Mouse (Mus musculus) lung, postnatal 0 days (tissue): ENCODE results near the gene Zfp750. TPM values are rescaled to one million over a fixed set of nuclear protein-coding genes. Genes with fewer than 3 reads are reported as not detected.

ENCODE experiments used
- ATAC-seq: fragments of 200-750 bp; cut with Nextera tagmentation; 2 replicates; pipeline ENCODE4 v1.8.0; 2017; ENCODE audit warnings: moderate library complexity
- DNase-seq: peaks from one replicate; pipeline ENCODE4 v3.0.0-alpha.2; 2016; ENCODE audit warnings: low spot score
- H3K27ac ChIP-seq: fragments of 300-500 bp; sonication (generic); 2 replicates; pipeline ENCODE4 v1.5.1; 2014; ENCODE audit warnings: antibody characterized with exemption, mild to moderate bottlenecking, low read length, mixed read lengths
- H3K27me3 ChIP-seq: fragments of 300-500 bp; sonication (generic); replicated peaks from 2 replicates; pipeline ENCODE4 v1.6.1; 2014; ENCODE audit warnings: low read length, mixed read lengths; ENCODE audit not compliant: insufficient read depth
- H3K36me3 ChIP-seq: fragments of 300-500 bp; sonication (generic); 2 replicates; pipeline ENCODE4 v1.6.1; 2014; ENCODE audit warnings: low read length, mixed read lengths; ENCODE audit not compliant: insufficient read depth
- H3K4me1 ChIP-seq: fragments of 300-500 bp; sonication (generic); 2 replicates; pipeline ENCODE4 v1.6.1; 2014; ENCODE audit warnings: antibody characterized with exemption, low read depth, low read length, mixed read lengths; ENCODE audit not compliant: insufficient read depth
- H3K4me2 ChIP-seq: fragments of 300-500 bp; sonication (generic); replicated peaks from 2 replicates; pipeline ENCODE4 v1.6.1; 2014; ENCODE audit warnings: low read depth, mild to moderate bottlenecking, low read length, moderate library complexity, mixed read lengths
- H3K4me3 ChIP-seq: fragments of 300-500 bp; sonication (generic); 2 replicates; pipeline ENCODE4 v1.5.1; 2014; ENCODE audit warnings: low read depth, low read length
- H3K9ac ChIP-seq: fragments of 300-500 bp; sonication (generic); replicated peaks from 2 replicates; pipeline ENCODE4 v1.6.1; 2014; ENCODE audit warnings: low read depth, mild to moderate bottlenecking
- H3K9me3 ChIP-seq: fragments of 300-500 bp; sonication (generic); 2 replicates; pipeline ENCODE4 v1.6.1; 2016; ENCODE audit warnings: low read length, mixed read lengths
- CTCF ChIP-seq: IDR thresholded peaks from 2 replicates; pipeline ENCODE4 v1.5.1; 2016; ENCODE audit warnings: antibody characterized with exemption, mild to moderate bottlenecking
- EP300 ChIP-seq: IDR thresholded peaks from 2 replicates; pipeline ENCODE4 v1.6.1; 2016; ENCODE audit warnings: antibody characterized with exemption, mild to moderate bottlenecking, control low read depth
- WGBS: fragments of 180-500 bp; shearing (Covaris S2); extraction: QIAGEN DNeasy Blood & Tissue Kit; methylation state at CpG from one replicate; pipeline ENCODE4 v1.1.7; 2014; 5-methylcytosine and 5-hydroxymethylcytosine counted together
- polyA plus RNA-seq: library from polyadenylated mRNA; unstranded; fragments of >200 nt; fragmentation: Nextera tagmentation; extraction: Ambion mirVana; gene quantifications from 2 replicates; pipeline ENCODE4 v1.2.1, GENCODE M21; 2015

Zfp750 gene
- polyA plus RNA-seq, 1 experiment from 2014 or later = 0.63 TPM

GRCm38 (mm10) chr11:121474831-121475230 is 44.3 kb downstream of the Zfp750 start:
- 81% methylated on average over 3 of the region's 3 CpGs for WGBS
- no peak for ATAC-seq
- H3K4me3 ChIP-seq = no peak overlapping the region

GRCm38 (mm10) chr11:121467408-121467807 is 51.7 kb downstream of the Zfp750 start:
- Histone ChIP-seq H3K27me3 (no peaks in the 10 kb centered on the region), H3K9me3 (no peaks in the 10 kb centered on the region), H3K4me2 (no peak overlapping the region), H3K4me1 (no peaks in the 10 kb centered on the region), H3K4me3 (no peak overlapping the region), H3K9ac (no peak overlapping the region), H3K36me3 (peaks cover 11% of the 10 kb centered on the region; the same call in 1 of the 2 replicates), H3K27ac (no peak overlapping the region)
- DNase-seq = no peak
- 86% methylated on average over 6 of the region's 6 CpGs for WGBS
- no peak for ATAC-seq
- no peak for TF ChIP-seq CTCF
- no peak for TF ChIP-seq EP300

More at GRCm38 (mm10) chr11:121474831-121475230, 44.3 kb downstream of the Zfp750 start:
- DNase-seq = no peak
- no peak overlapping the region for H3K27ac ChIP-seq
- TF ChIP-seq EP300 (no peak), CTCF (no peak)
- H3K36me3 ChIP-seq = no peaks in the 10 kb centered on the region
- no peaks in the 10 kb centered on the region for H3K9me3 ChIP-seq
- H3K9ac ChIP-seq = no peak overlapping the region
- H3K4me2 ChIP-seq = no peak overlapping the region
- no peaks in the 10 kb centered on the region for H3K4me1 ChIP-seq
- no peaks in the 10 kb centered on the region for H3K27me3 ChIP-seq

Other genes with a start within 250 kb of the Zfp750 start
- 62.2 and 63.0 TPM in 2 replicates for gene Wdr45b, start 164.9 kb downstream of the Zfp750 start, polyA plus RNA-seq
- gene Rab40b, start 131.1 kb downstream of the Zfp750 start, polyA plus RNA-seq = 4.0 and 5.6 TPM in 2 replicates
- 5.8 and 6.1 TPM in 2 replicates for gene Fn3krp, start 97.9 kb downstream of the Zfp750 start, polyA plus RNA-seq
- 0.81 and 1.3 TPM in 2 replicates for gene Fn3k, start 84.4 kb downstream of the Zfp750 start, polyA plus RNA-seq
- 21.5 and 24.4 TPM in 2 replicates for gene Tbcd, start 67.4 kb downstream of the Zfp750 start, polyA plus RNA-seq
- gene B3gntl1, start 153.8 kb upstream of the Zfp750 start, polyA plus RNA-seq = 3.4 and 4.3 TPM in 2 replicates
- 22.3 and 23.6 TPM in 2 replicates for gene Metrnl, start 182.2 kb upstream of the Zfp750 start, polyA plus RNA-seq